9 mouse cellular contexts compared by ENCODE assay signal in genomic region chr12:57534517-57534878, GRCm38 (mm10). TPM values are rescaled to one million over a fixed set of nuclear protein-coding genes. Genes with fewer than 3 reads are reported as not detected.
DNase-seq lines count a peak whose midpoint lies in the region; ATAC-seq lines count a peak whose summit lies in the region.
"Had no signal": no experiment of that assay in that cellular context is flagged by ENCODE, and none has a peak within 500 bp of the region (broad histone marks: within the 10 kb centered on the region; RNA-seq: fewer than 3 reads in every experiment).

No protein-coding gene starts in this region.

- DNase-seq in kidney, postnatal 4 days: no peak
- peak; percentile 8 for DNase-seq in forebrain, embryonic 14.5 days (ENCODE audit: low spot score)
- no peak for DNase-seq in left cerebral cortex, postnatal 25 days (ENCODE audit: low spot score in 2 of 2)
- DNase-seq in left cerebral cortex, postnatal 10 days (ENCODE audit: extremely low spot score in 1 of 2, low spot score in 2 of 2): no peak
- no peak for DNase-seq in adrenal gland, adult 18-20 months (ENCODE audit: low spot score in 2 of 2)
- DNase-seq: kidney, adult 9 months had no signal

- intact Hi-C loops in left cerebral cortex, postnatal 25 days (cut with DNase I): loop anchor here (10.0 kb wide), 1 partner anchor 1080 kb away; no protein-coding TSS in a partner anchor
- intact Hi-C loops in left cerebral cortex, postnatal 10 days (cut with DNase I): no loop called here

- H3K27me3 ChIP-seq in kidney, embryonic 16.5 days (ENCODE audit: insufficient read depth, low read length): peaks cover 86% of the 10 kb centered on the region
- peaks cover 71% of the 10 kb centered on the region for H3K27me3 ChIP-seq in forebrain, embryonic 14.5 days (replicated peaks; ENCODE audit: control insufficient read depth, insufficient read depth, low read length)
- peaks cover 77% of the 10 kb centered on the region for H3K27me3 ChIP-seq in limb, embryonic 15.5 days
- H3K27me3 ChIP-seq in neural tube, embryonic 13.5 days: peaks cover 97% of the 10 kb centered on the region

- H3K4me3 ChIP-seq in kidney, embryonic 16.5 days (ENCODE audit: low read length): 0 out of 2 replicates have a peak overlapping the region, but pooled peaks have one; percentile 11
- no peak overlapping the region for H3K4me3 ChIP-seq in forebrain, embryonic 14.5 days (ENCODE audit: low read depth, low read length)
- peak overlapping the region; percentile 11; the same call in 1 of the 2 replicates for H3K4me3 ChIP-seq in limb, embryonic 15.5 days
- H3K4me3 ChIP-seq in neural tube, embryonic 13.5 days: no peak overlapping the region

- no peak; the same call in 1 of the 2 replicates for ATAC-seq in kidney, embryonic 16.5 days (ENCODE audit: low FRiP score, low TSS enrichment)
- ATAC-seq in forebrain, embryonic 14.5 days: 0 out of 2 replicates have a peak, but pooled peaks have one; percentile 4
- no peak for ATAC-seq in limb, embryonic 15.5 days (ENCODE audit: insufficient number of reproducible peaks, low FRiP score, low TSS enrichment, low read depth)
- peak; percentile 30; the same call in 1 of the 2 replicates for ATAC-seq in neural tube, embryonic 13.5 days (ENCODE audit: low read depth)

- H3K4me1 ChIP-seq in kidney, embryonic 16.5 days (ENCODE audit: insufficient read depth, low read length): peaks cover 10% of the 10 kb centered on the region; the same call in 1 of the 2 replicates
- peaks cover 5% of the 10 kb centered on the region; the same call in 1 of the 2 replicates for H3K4me1 ChIP-seq in forebrain, embryonic 14.5 days (ENCODE audit: control insufficient read depth, insufficient read depth, low read length)
- peaks cover 22% of the 10 kb centered on the region for H3K4me1 ChIP-seq in limb, embryonic 15.5 days
- H3K4me1 ChIP-seq in neural tube, embryonic 13.5 days (replicated peaks): peaks cover 22% of the 10 kb centered on the region

- H3K9me3 ChIP-seq in kidney, embryonic 16.5 days (ENCODE audit: low read length): no peaks in the 10 kb centered on the region
- H3K9me3 ChIP-seq in forebrain, embryonic 14.5 days (replicated peaks; ENCODE audit: control insufficient read depth, low read length): no peaks in the 10 kb centered on the region
- H3K9me3 ChIP-seq in limb, embryonic 15.5 days: no peaks in the 10 kb centered on the region
- H3K9me3 ChIP-seq in neural tube, embryonic 13.5 days: no peaks in the 10 kb centered on the region

- no peaks in the 10 kb centered on the region for H3K36me3 ChIP-seq in kidney, embryonic 16.5 days (ENCODE audit: insufficient read depth, low read length)
- no peaks in the 10 kb centered on the region for H3K36me3 ChIP-seq in forebrain, embryonic 14.5 days (ENCODE audit: control insufficient read depth, insufficient read depth, low read length)
- no peaks in the 10 kb centered on the region for H3K36me3 ChIP-seq in limb, embryonic 15.5 days
- no peaks in the 10 kb centered on the region for H3K36me3 ChIP-seq in neural tube, embryonic 13.5 days

- no peak overlapping the region for H3K9ac ChIP-seq in kidney, embryonic 16.5 days (replicated peaks; ENCODE audit: low read length)
- H3K9ac ChIP-seq in forebrain, embryonic 14.5 days (ENCODE audit: low read length): no peak overlapping the region
- no peak overlapping the region for H3K9ac ChIP-seq in limb, embryonic 15.5 days
- H3K9ac ChIP-seq in neural tube, embryonic 13.5 days: no peak overlapping the region

- H3K4me2 ChIP-seq in kidney, embryonic 16.5 days (replicated peaks; ENCODE audit: low read depth, low read length): peak overlapping the region; percentile 7; the same call in 1 of the 2 replicates
- peak overlapping the region; percentile 28 for H3K4me2 ChIP-seq in forebrain, embryonic 14.5 days (ENCODE audit: low read length)
- H3K4me2 ChIP-seq in limb, embryonic 15.5 days: no peak overlapping the region
- no peak overlapping the region for H3K4me2 ChIP-seq in neural tube, embryonic 13.5 days

- 3% methylated on average over 5 of the region's 6 CpGs for WGBS in kidney, embryonic 16.5 days
- 0% methylated on average over 4 of the region's 6 CpGs for WGBS in forebrain, embryonic 14.5 days
- 0% methylated on average over 5 of the region's 6 CpGs for WGBS in limb, embryonic 15.5 days
- WGBS in neural tube, embryonic 13.5 days: 1% methylated on average over 6 of the region's 6 CpGs

- H3K27ac ChIP-seq in kidney, embryonic 16.5 days (ENCODE audit: low read length): no peak overlapping the region
- no peak overlapping the region for H3K27ac ChIP-seq in forebrain, embryonic 14.5 days (ENCODE audit: low read depth, low read length)
- no peak overlapping the region for H3K27ac ChIP-seq in limb, embryonic 15.5 days
- no peak overlapping the region for H3K27ac ChIP-seq in neural tube, embryonic 13.5 days (replicated peaks)

RNA-seq across cellular contexts. Expression of gene Foxa1, which starts 12.2 kb away (rescaled TPM):
- 0.86 and 1.2 TPM in 2 replicates for polyA plus RNA-seq in kidney, embryonic 16.5 days (2015; fragmentation: Nextera tagmentation; extraction: Ambion mirVana)
- 0.63 and 0.75 TPM in 2 replicates for polyA plus RNA-seq in forebrain, embryonic 14.5 days (2014; fragmentation: Nextera tagmentation; extraction: Ambion mirVana)
- not detected in 2 replicates for polyA plus RNA-seq in limb, embryonic 15.5 days (2015; fragmentation: Nextera tagmentation; extraction: Ambion mirVana)
- 0.59 and 0.74 TPM in 2 replicates for polyA plus RNA-seq in neural tube, embryonic 13.5 days (2015; fragmentation: Nextera tagmentation; extraction: Ambion mirVana)
- total RNA-seq in left cerebral cortex, postnatal 25 days (2021): under 1 TPM in 1 of 2 experiments, not detected in 1; 0.18 TPM
- not detected for total RNA-seq in left cerebral cortex, postnatal 10 days (2021)
- not detected for total RNA-seq in adrenal gland, adult 18-20 months (2021)

RNA-seq across cellular contexts. Expression of gene Ttc6, which starts 29.4 kb away (rescaled TPM):
- polyA plus RNA-seq in kidney, embryonic 16.5 days (2015; fragmentation: Nextera tagmentation; extraction: Ambion mirVana): 0.15 and 0.17 TPM in 2 replicates
- 0.24 and 0.61 TPM in 2 replicates for polyA plus RNA-seq in forebrain, embryonic 14.5 days (2014; fragmentation: Nextera tagmentation; extraction: Ambion mirVana)
- polyA plus RNA-seq in limb, embryonic 15.5 days (2015; fragmentation: Nextera tagmentation; extraction: Ambion mirVana): 0.06 and 0.29 TPM in 2 replicates
- 0.40 and 0.46 TPM in 2 replicates for polyA plus RNA-seq in neural tube, embryonic 13.5 days (2015; fragmentation: Nextera tagmentation; extraction: Ambion mirVana)
- total RNA-seq in left cerebral cortex, postnatal 25 days (2021): under 1 TPM; 0.09 to 0.46 TPM
- total RNA-seq in left cerebral cortex, postnatal 10 days (2021): 1 to 10 TPM in 1 of 2 experiments, under 1 TPM in 1; 0.62 to 1.2 TPM
- not detected for total RNA-seq in adrenal gland, adult 18-20 months (2021)

Comparison
In these comparisons a context has a peak if more than half of its experiments do, and no peak if none do; other contexts are left out.
1. ATAC-seq: peak in forebrain, embryonic 14.5 days (single experiment) and neural tube, embryonic 13.5 days (single experiment); none in kidney, embryonic 16.5 days (single experiment) and limb, embryonic 15.5 days (single experiment).
2. H3K4me2 ChIP-seq: peak in kidney, embryonic 16.5 days (single experiment) and forebrain, embryonic 14.5 days (single experiment); none in limb, embryonic 15.5 days (single experiment) and neural tube, embryonic 13.5 days (single experiment).
3. H3K4me3 ChIP-seq: peak in kidney, embryonic 16.5 days (single experiment) and limb, embryonic 15.5 days (single experiment); none in forebrain, embryonic 14.5 days (single experiment) and neural tube, embryonic 13.5 days (single experiment).